Mouse (Mus musculus): ENCODE results near the gene Rab5c. TPM values are rescaled to one million over a fixed set of nuclear protein-coding genes. Genes with fewer than 3 reads are reported as not detected.

Rab5c gene
- total RNA-seq (2022), result 10 to 100 TPM; 41.4 to 50.9 (median 42.2) TPM

- peak; percentile 98 for DNase-seq (ENCODE audit: low spot score in 2 of 2)
Observed at GRCm38 (mm10) chr11:100738066-100738604, at the start of gene Rab5c. TSS of gene Rab5c (minus strand) at chr11:100738215.

GRCm38 (mm10) chr11:100785774-100786173, 47.8 kb upstream of the Rab5c start:
- no peak for DNase-seq (ENCODE audit: low spot score in 2 of 2)

- no peak for DNase-seq (ENCODE audit: low spot score in 2 of 2)
Observed at GRCm38 (mm10) chr11:100784286-100784685, 46.3 kb upstream of the Rab5c start.

- no peak for DNase-seq (ENCODE audit: low spot score in 2 of 2)
Observed at GRCm38 (mm10) chr11:100782568-100782967, 44.6 kb upstream of the Rab5c start.

- no peak for DNase-seq (ENCODE audit: low spot score in 2 of 2)
Observed at GRCm38 (mm10) chr11:100781763-100782475, 43.9 kb upstream of the Rab5c start.

GRCm38 (mm10) chr11:100780247-100780646, 42.2 kb upstream of the Rab5c start:
- no peak for DNase-seq (ENCODE audit: low spot score in 2 of 2)

- no peak for DNase-seq (ENCODE audit: low spot score in 2 of 2)
Observed at GRCm38 (mm10) chr11:100778069-100778468, 40.1 kb upstream of the Rab5c start.

- DNase-seq (ENCODE audit: low spot score in 2 of 2), result no peak
Observed at GRCm38 (mm10) chr11:100775921-100776320, 37.9 kb upstream of the Rab5c start.

- no peak for DNase-seq (ENCODE audit: low spot score in 2 of 2)
Observed at GRCm38 (mm10) chr11:100774261-100774660, 36.2 kb upstream of the Rab5c start.

GRCm38 (mm10) chr11:100770646-100771408, 32.8 kb upstream of the Rab5c start, which contains the start of gene Ghdc:
TSS of gene Ghdc (minus strand) at chr11:100770957.
- peak; percentile 73 to 82 for DNase-seq (ENCODE audit: low spot score in 2 of 2)

- no peak for DNase-seq (ENCODE audit: low spot score in 2 of 2)
Observed at GRCm38 (mm10) chr11:100769980-100770379, 32.0 kb upstream of the Rab5c start.

GRCm38 (mm10) chr11:100767871-100768270, 29.9 kb upstream of the Rab5c start:
- DNase-seq (ENCODE audit: low spot score in 2 of 2), result no peak

- no peak for DNase-seq (ENCODE audit: low spot score in 2 of 2)
Observed at GRCm38 (mm10) chr11:100766726-100767125, 28.7 kb upstream of the Rab5c start.

- no peak for DNase-seq (ENCODE audit: low spot score in 2 of 2)
Observed at GRCm38 (mm10) chr11:100762831-100763230, 24.8 kb upstream of the Rab5c start, which contains the start of gene Hcrt. TSS of gene Hcrt (minus strand) at chr11:100762931.

GRCm38 (mm10) chr11:100761547-100762045, 23.6 kb upstream of the Rab5c start:
- peak; percentile 78 to 85 for DNase-seq (ENCODE audit: low spot score in 2 of 2)

- no peak for DNase-seq (ENCODE audit: low spot score in 2 of 2)
Observed at GRCm38 (mm10) chr11:100759611-100760233, 21.7 kb upstream of the Rab5c start, which contains the start of gene Kcnh4. TSS of gene Kcnh4 (minus strand) at chr11:100759942.

- DNase-seq (ENCODE audit: low spot score in 2 of 2), result no peak
Observed at GRCm38 (mm10) chr11:100758707-100759610, 20.9 kb upstream of the Rab5c start.

GRCm38 (mm10) chr11:100757566-100757965, 19.6 kb upstream of the Rab5c start:
- DNase-seq (ENCODE audit: low spot score in 2 of 2), result no peak

- DNase-seq (ENCODE audit: low spot score in 2 of 2), result no peak
Observed at GRCm38 (mm10) chr11:100756476-100756875, 18.5 kb upstream of the Rab5c start.

- no peak for DNase-seq (ENCODE audit: low spot score in 2 of 2)
Observed at GRCm38 (mm10) chr11:100754693-100755057, 16.7 kb upstream of the Rab5c start.
